Comparison of ENCODE assay signal across 8 mouse cellular contexts in the genomic region with DNA sequence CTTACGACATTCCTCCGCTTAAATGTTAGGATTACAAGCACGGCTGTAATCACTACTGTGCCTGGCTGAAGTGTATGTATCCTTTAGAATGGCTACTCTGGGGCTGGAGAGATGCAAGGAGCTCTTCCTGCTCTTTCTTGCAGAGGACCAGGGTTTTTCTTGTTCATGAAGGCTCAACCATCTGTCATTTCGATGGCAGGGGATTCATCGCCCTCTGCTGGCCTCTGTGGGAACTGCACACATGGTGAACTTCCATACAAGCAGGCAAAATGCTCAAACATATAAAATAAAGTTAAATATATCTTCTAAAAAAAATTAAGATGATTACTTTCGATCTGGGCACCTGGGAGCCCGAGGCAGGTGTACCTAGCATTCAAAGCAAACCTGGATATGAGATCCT. TPM values are rescaled to one million over a fixed set of nuclear protein-coding genes. Genes with fewer than 3 reads are reported as not detected.
A peak's percentile ranks its signal among the peaks of the same experiment; 100 is the strongest.
DNase-seq lines count a peak whose midpoint lies in the region; ATAC-seq and TF ChIP-seq lines count a peak whose summit lies in the region.

No protein-coding gene starts in this region.

- H3K9ac ChIP-seq in forebrain, embryonic 12.5 days = no peak overlapping the region
- H3K9ac ChIP-seq in ES-Bruce4 (ENCODE audit: low read depth, poor library complexity, severe bottlenecking) = no peak overlapping the region
- no peak overlapping the region for H3K9ac ChIP-seq in forebrain, postnatal 0 days

- H3K27me3 ChIP-seq in forebrain, embryonic 10.5 days (ENCODE audit: poor library complexity, severe bottlenecking) = no peaks in the 10 kb centered on the region
- H3K27me3 ChIP-seq in forebrain, embryonic 12.5 days = no peaks in the 10 kb centered on the region
- no peaks in the 10 kb centered on the region for H3K27me3 ChIP-seq in ES-Bruce4 (ENCODE audit: control insufficient read depth, insufficient read depth, low read length, poor library complexity, severe bottlenecking)
- no peaks in the 10 kb centered on the region for H3K27me3 ChIP-seq in forebrain, postnatal 0 days (ENCODE audit: insufficient read depth, low read length)

- H3K4me2 ChIP-seq in forebrain, embryonic 12.5 days = no peak overlapping the region
- H3K4me2 ChIP-seq in forebrain, postnatal 0 days (ENCODE audit: low read depth) = no peak overlapping the region

- WGBS in forebrain, embryonic 10.5 days = 59% methylated on average over 7 of the region's 7 CpGs
- 59% methylated on average over 7 of the region's 7 CpGs for WGBS in forebrain, embryonic 12.5 days
- 54% methylated on average over 7 of the region's 7 CpGs for WGBS in forebrain, postnatal 0 days

- TF ChIP-seq CTCF in ES-Bruce4 (IDR thresholded peaks at IDR 0.05; ENCODE audit: low read depth, low read length) = peak; percentile 85
- TF ChIP-seq CTCF in forebrain, postnatal 0 days (IDR thresholded peaks at IDR 0.05; ENCODE audit: low read depth) = peak; percentile 93

- H3K4me1 ChIP-seq in forebrain, embryonic 10.5 days = peaks cover 5% of the 10 kb centered on the region; the same call in 1 of the 2 replicates
- no peaks in the 10 kb centered on the region for H3K4me1 ChIP-seq in forebrain, embryonic 12.5 days
- H3K4me1 ChIP-seq in ES-Bruce4 (ENCODE audit: control insufficient read depth, insufficient read depth, low read length) = no peaks in the 10 kb centered on the region
- no peaks in the 10 kb centered on the region for H3K4me1 ChIP-seq in forebrain, postnatal 0 days (ENCODE audit: insufficient read depth)

- TF ChIP-seq POLR2A in ES-Bruce4 (IDR thresholded peaks at IDR 0.05; ENCODE audit: insufficient read depth, low read length) = no peak

- H3K27ac ChIP-seq in forebrain, embryonic 10.5 days = no peak overlapping the region
- H3K27ac ChIP-seq in forebrain, embryonic 12.5 days = no peak overlapping the region
- H3K27ac ChIP-seq in ES-Bruce4 (ENCODE audit: insufficient read depth, low read length) = no peak overlapping the region
- peak overlapping the region; percentile 66; the same call in 1 of the 2 replicates for H3K27ac ChIP-seq in forebrain, postnatal 0 days (ENCODE audit: low read depth, low read length)

- H3K4me3 ChIP-seq in forebrain, embryonic 10.5 days = no peak overlapping the region
- H3K4me3 ChIP-seq in forebrain, embryonic 12.5 days (replicated peaks) = no peak overlapping the region
- no peak overlapping the region for H3K4me3 ChIP-seq in ES-Bruce4 (ENCODE audit: low read depth, low read length)
- no peak overlapping the region for H3K4me3 ChIP-seq in forebrain, postnatal 0 days (ENCODE audit: low read depth, low read length)

- DNase-seq in forebrain, embryonic 10.5 days (ENCODE audit: extremely low spot score, low spot score) = peak; percentile 75
- peak; percentile 75 for DNase-seq in cerebellum, adult 11-12 months
- DNase-seq in forebrain, postnatal 0 days = peak; percentile 92
- DNase-seq in layer of hippocampus, adult 8-10 months (ENCODE audit: low spot score in 2 of 2) = peak; percentile 70 to 84
- DNase-seq in lung, postnatal 36 days = peak; percentile 71
- peak; percentile 55 for DNase-seq in spleen, adult 12 weeks (ENCODE audit: low spot score)

- no peaks in the 10 kb centered on the region for H3K9me3 ChIP-seq in forebrain, embryonic 10.5 days
- no peaks in the 10 kb centered on the region for H3K9me3 ChIP-seq in forebrain, embryonic 12.5 days
- no peaks in the 10 kb centered on the region for H3K9me3 ChIP-seq in ES-Bruce4 (replicated peaks; ENCODE audit: control insufficient read depth, insufficient read depth, low read length, poor library complexity, severe bottlenecking)
- no peaks in the 10 kb centered on the region for H3K9me3 ChIP-seq in forebrain, postnatal 0 days (ENCODE audit: low read length)

- no peak for TF ChIP-seq EP300 in ES-Bruce4 (IDR thresholded peaks at IDR 0.05; ENCODE audit: insufficient read depth, low read depth, low read length)

- H3K36me3 ChIP-seq in forebrain, embryonic 10.5 days (replicated peaks) = peaks cover 94% of the 10 kb centered on the region
- H3K36me3 ChIP-seq in forebrain, embryonic 12.5 days (replicated peaks) = peaks cover 88% of the 10 kb centered on the region
- no peaks in the 10 kb centered on the region for H3K36me3 ChIP-seq in ES-Bruce4 (ENCODE audit: control insufficient read depth, insufficient read depth, low read length, poor library complexity, severe bottlenecking)
- H3K36me3 ChIP-seq in forebrain, postnatal 0 days (ENCODE audit: insufficient read depth) = peaks cover 67% of the 10 kb centered on the region

- ATAC-seq in forebrain, embryonic 12.5 days (ENCODE audit: low FRiP score) = no peak
- ATAC-seq in forebrain, postnatal 0 days = peak; percentile 42; the same call in 1 of the 2 replicates

RNA-seq across cellular contexts. Expression of a gene that starts 30.2 kb away (rescaled TPM):
- polyA plus RNA-seq in forebrain, embryonic 10.5 days (2016; fragmentation: Nextera tagmentation; extraction: Ambion mirVana) = 6.8 and 9.1 TPM in 2 replicates
- 68.2 and 87.4 TPM in 2 replicates for polyA plus RNA-seq in forebrain, embryonic 12.5 days (2016; fragmentation: Nextera tagmentation; extraction: Ambion mirVana)
- 7.0 and 9.4 TPM in 2 replicates for polyA plus RNA-seq in ES-Bruce4 (2011; ENCODE audit: insufficient read depth, insufficient read length, low read depth, missing spikeins)
- total RNA-seq in forebrain, postnatal 0 days (2014; rRNA removed) = 204 and 256 TPM in 2 replicates
- 432 and 535 TPM in 2 replicates for polyA plus RNA-seq in forebrain, postnatal 0 days (2015; fragmentation: Nextera tagmentation; extraction: Ambion mirVana)
- 1,000 to 10,000 TPM; 2,163 to 2,251 (median 2,216) TPM for total RNA-seq in layer of hippocampus, adult 8-10 months (2022)

RNA-seq across cellular contexts. Expression of a gene that starts 36.2 kb away (rescaled TPM):
- polyA plus RNA-seq in forebrain, embryonic 10.5 days (2016; fragmentation: Nextera tagmentation; extraction: Ambion mirVana) = 4.4 and 6.8 TPM in 2 replicates
- polyA plus RNA-seq in forebrain, embryonic 12.5 days (2016; fragmentation: Nextera tagmentation; extraction: Ambion mirVana) = 14.3 and 18.1 TPM in 2 replicates
- 31.5 and 40.0 TPM in 2 replicates for polyA plus RNA-seq in ES-Bruce4 (2011; ENCODE audit: insufficient read depth, insufficient read length, low read depth, missing spikeins)
- total RNA-seq in forebrain, postnatal 0 days (2014; rRNA removed) = 94.1 and 106 TPM in 2 replicates
- polyA plus RNA-seq in forebrain, postnatal 0 days (2015; fragmentation: Nextera tagmentation; extraction: Ambion mirVana) = 10.2 and 15.8 TPM in 2 replicates
- 100 to 1,000 TPM; 206 to 235 (median 220) TPM for total RNA-seq in layer of hippocampus, adult 8-10 months (2022)

RNA-seq across cellular contexts. Expression of a gene that starts 36.5 kb away (rescaled TPM):
- polyA plus RNA-seq in forebrain, embryonic 10.5 days (2016; fragmentation: Nextera tagmentation; extraction: Ambion mirVana) = 41.5 and 42.5 TPM in 2 replicates
- 39.7 and 41.2 TPM in 2 replicates for polyA plus RNA-seq in forebrain, embryonic 12.5 days (2016; fragmentation: Nextera tagmentation; extraction: Ambion mirVana)
- 13.5 and 14.8 TPM in 2 replicates for polyA plus RNA-seq in ES-Bruce4 (2011; ENCODE audit: insufficient read depth, insufficient read length, low read depth, missing spikeins)
- 25.4 and 31.5 TPM in 2 replicates for total RNA-seq in forebrain, postnatal 0 days (2014; rRNA removed)
- polyA plus RNA-seq in forebrain, postnatal 0 days (2015; fragmentation: Nextera tagmentation; extraction: Ambion mirVana) = 30.6 and 33.0 TPM in 2 replicates
- total RNA-seq in layer of hippocampus, adult 8-10 months (2022) = 10 to 100 TPM; 28.0 to 31.0 (median 29.6) TPM
